Mouse (Mus musculus): ENCODE measurements at regions not wholly inside any gene's neighbourhood (a gene's known extent, or its start where the extent isn't known, plus 50 kb on each side); places are given as distances from the start of the nearest gene placed in this dataset.

- TF ChIP-seq CTCF (IDR thresholded peaks at IDR 0.05; ENCODE audit: low read depth): no peak
- TF ChIP-seq EP300 (IDR thresholded peaks at IDR 0.05; ENCODE audit: low read depth): no peak
These were observed 676.7 kb upstream of the Edil3 start for GRCm38 (mm10) chr13:88144591-88144990.

Data from heart, postnatal 0 days (tissue).